Mouse (Mus musculus): ENCODE data around the gene Lhfpl5. TPM values are rescaled to one million over a fixed set of nuclear protein-coding genes. Genes with fewer than 3 reads are reported as not detected.
"Not testable (repeated sequence)": the region's sequence is repeated elsewhere in the genome, so short reads cannot be mapped to it uniquely, and the experiment has no call there.

Gene Lhfpl5
- polyA plus RNA-seq, 1 experiment: 0.41 TPM

DNA sequence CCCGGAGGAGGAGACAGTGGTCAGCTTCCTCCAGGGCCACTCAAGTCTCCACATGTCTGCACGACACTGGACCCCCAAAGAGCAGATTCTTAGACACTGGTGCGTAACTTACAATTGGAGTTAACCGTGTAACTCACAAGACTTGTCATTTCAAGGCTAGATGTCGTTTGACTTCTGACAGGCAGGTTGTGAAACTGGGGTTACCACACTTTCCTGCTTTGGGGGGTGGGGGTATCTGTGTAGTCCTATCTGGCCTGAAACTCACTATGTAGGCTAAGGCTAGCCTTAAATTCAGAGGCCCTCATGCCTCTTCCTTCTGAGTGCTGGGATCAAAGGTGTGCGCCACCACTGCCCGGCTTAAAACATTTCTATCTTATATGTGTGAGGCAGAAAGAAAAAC lies 42.9 kb upstream of the Lhfpl5 start:
- Histone ChIP-seq H3K27ac (ENCODE audit: insufficient read depth, low read depth, low read length) (no peak overlapping the region), H3K36me3 (ENCODE audit: control insufficient read depth, insufficient read depth, low read length) (no peaks in the 10 kb centered on the region), H3K4me3 (ENCODE audit: insufficient read depth, low read depth, low read length) (no peak overlapping the region), H3K4me1 (ENCODE audit: control insufficient read depth, insufficient read depth, low read length) (peaks cover 7% of the 10 kb centered on the region; the same call in 1 of the 2 replicates), H3K27me3 (replicated peaks; ENCODE audit: control insufficient read depth, insufficient read depth, low read length) (no peaks in the 10 kb centered on the region)
- DNase-seq: no peak
- 86% methylated on average over 7 of the region's 7 CpGs for WGBS
- TF ChIP-seq POLR2A (IDR thresholded peaks at IDR 0.05; ENCODE audit: low read depth, low read length) (no peak), CTCF (conservative IDR thresholded peaks at IDR 0.05; ENCODE audit: insufficient read depth, insufficient read length, low read depth, low read length) (no peak)

DNA sequence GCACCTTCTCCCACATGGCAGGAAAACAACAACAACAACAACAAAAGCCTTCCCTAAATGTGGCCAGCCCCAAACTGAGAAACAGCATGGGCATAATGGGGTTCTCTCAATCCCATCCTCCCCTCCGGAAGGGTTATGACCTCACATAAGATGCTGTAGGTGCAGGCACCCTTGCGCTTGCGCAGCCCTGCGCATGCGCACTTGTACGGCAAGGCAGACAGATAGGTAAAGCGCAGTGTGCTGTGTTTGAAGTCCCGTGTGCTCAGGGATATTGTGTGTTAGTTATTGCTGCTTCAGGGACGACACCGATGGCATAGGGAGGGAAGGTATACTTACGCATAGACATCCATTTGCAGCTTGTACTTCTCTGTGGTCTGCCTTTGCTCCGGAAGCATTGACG lies 42.1 kb upstream of the Lhfpl5 start:
- H3K36me3 ChIP-seq (ENCODE audit: control insufficient read depth, insufficient read depth, low read length): no peaks in the 10 kb centered on the region
- no peak for DNase-seq
- WGBS: 93% methylated on average over 13 of the region's 13 CpGs
- peaks cover 3% of the 10 kb centered on the region; the same call in 1 of the 2 replicates for H3K4me1 ChIP-seq (ENCODE audit: control insufficient read depth, insufficient read depth, low read length)
- H3K4me3 ChIP-seq (ENCODE audit: insufficient read depth, low read depth, low read length): no peak overlapping the region
- no peak overlapping the region for H3K27ac ChIP-seq (ENCODE audit: insufficient read depth, low read depth, low read length)
- TF ChIP-seq CTCF (conservative IDR thresholded peaks at IDR 0.05; ENCODE audit: insufficient read depth, insufficient read length, low read depth, low read length) (no peak), POLR2A (IDR thresholded peaks at IDR 0.05; ENCODE audit: low read depth, low read length) (no peak)
- no peaks in the 10 kb centered on the region for H3K27me3 ChIP-seq (replicated peaks; ENCODE audit: control insufficient read depth, insufficient read depth, low read length)

DNA sequence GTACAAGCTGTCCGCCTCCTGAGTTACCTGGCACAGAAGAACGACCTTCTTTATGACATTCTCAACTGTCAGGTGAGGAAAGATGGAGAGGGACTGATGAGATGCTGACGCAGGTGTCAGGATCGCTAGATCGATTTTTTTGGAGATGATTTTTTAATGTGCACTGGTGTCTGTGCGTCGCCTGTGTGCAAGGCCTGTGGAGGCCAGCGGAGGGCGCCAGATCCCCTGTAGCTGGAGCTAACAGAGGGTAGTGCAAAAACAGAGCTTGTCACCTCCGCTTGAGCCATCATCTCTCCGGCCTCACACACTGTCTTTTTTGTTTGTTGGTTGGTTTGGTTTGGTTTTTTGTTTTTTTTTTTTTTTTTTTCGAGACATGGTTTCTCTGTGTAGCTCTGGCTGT lies 37.6 kb upstream of the Lhfpl5 start:
- Histone ChIP-seq H3K4me3 (ENCODE audit: insufficient read depth, low read depth, low read length) (no peak overlapping the region), H3K27ac (ENCODE audit: insufficient read depth, low read depth, low read length) (no peak overlapping the region), H3K36me3 (ENCODE audit: control insufficient read depth, insufficient read depth, low read length) (no peaks in the 10 kb centered on the region), H3K4me1 (ENCODE audit: control insufficient read depth, insufficient read depth, low read length) (no peaks in the 10 kb centered on the region), H3K27me3 (replicated peaks; ENCODE audit: control insufficient read depth, insufficient read depth, low read length) (no peaks in the 10 kb centered on the region)
- TF ChIP-seq CTCF (conservative IDR thresholded peaks at IDR 0.05; ENCODE audit: insufficient read depth, insufficient read length, low read depth, low read length): 0 out of 2 replicates have a peak, but pooled peaks have one; percentile 1
- TF ChIP-seq POLR2A (IDR thresholded peaks at IDR 0.05; ENCODE audit: low read depth, low read length): no peak
- DNase-seq: no peak
- 57% methylated on average over 12 of the region's 12 CpGs for WGBS

DNA sequence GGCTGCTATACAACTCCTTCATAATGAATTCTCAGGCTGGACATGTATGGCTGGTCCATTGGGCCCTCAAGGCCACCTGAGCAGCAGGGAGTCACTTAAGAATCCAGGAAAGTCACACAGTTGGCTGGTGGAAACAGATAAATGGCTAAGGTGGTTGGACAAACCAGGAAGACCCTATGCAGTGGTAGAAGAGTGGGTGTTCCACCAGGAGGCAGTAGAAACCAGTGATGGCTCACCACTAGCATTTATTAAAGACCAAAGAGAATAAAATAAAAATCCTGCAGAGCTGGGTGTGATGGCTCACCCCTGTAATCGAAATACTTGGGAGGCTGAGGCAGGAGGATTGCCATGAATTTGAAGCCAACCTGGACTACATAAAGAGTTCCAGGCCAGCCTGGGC lies 28.5 kb upstream of the Lhfpl5 start:
- Histone ChIP-seq H3K4me3 (ENCODE audit: insufficient read depth, low read depth, low read length) (no peak overlapping the region), H3K36me3 (ENCODE audit: control insufficient read depth, insufficient read depth, low read length) (no peaks in the 10 kb centered on the region), H3K4me1 (ENCODE audit: control insufficient read depth, insufficient read depth, low read length) (no peaks in the 10 kb centered on the region), H3K27ac (ENCODE audit: insufficient read depth, low read depth, low read length) (no peak overlapping the region), H3K27me3 (replicated peaks; ENCODE audit: control insufficient read depth, insufficient read depth, low read length) (no peaks in the 10 kb centered on the region)
- 84% methylated on average over 1 of the region's 1 CpGs for WGBS
- TF ChIP-seq CTCF (conservative IDR thresholded peaks at IDR 0.05; ENCODE audit: insufficient read depth, insufficient read length, low read depth, low read length): no peak
- no peak for TF ChIP-seq POLR2A (IDR thresholded peaks at IDR 0.05; ENCODE audit: low read depth, low read length)
- peak; percentile 24 for DNase-seq

DNA sequence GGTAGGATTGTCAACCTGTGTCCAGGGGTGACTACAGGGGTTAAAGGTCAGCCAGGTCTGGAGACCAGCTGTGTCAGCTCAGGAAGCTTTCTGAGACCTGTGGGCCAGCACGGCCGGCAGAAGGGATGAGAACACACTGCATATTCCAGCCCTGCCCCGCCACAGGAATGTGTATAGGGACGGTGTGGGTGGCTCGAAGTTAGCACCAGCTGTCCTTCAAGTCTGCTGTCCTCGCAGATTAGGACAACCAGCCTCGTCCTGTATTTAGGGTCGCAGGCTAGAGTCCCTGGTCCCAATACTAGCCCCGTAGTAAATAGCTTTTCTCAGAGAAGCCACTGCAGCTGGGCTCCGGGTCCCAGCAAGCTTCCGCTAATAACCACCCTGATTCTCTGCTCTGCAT lies 26.9 kb upstream of the Lhfpl5 start:
- Histone ChIP-seq H3K36me3 (ENCODE audit: control insufficient read depth, insufficient read depth, low read length) (no peaks in the 10 kb centered on the region), H3K4me3 (ENCODE audit: insufficient read depth, low read depth, low read length) (no peak overlapping the region), H3K27me3 (replicated peaks; ENCODE audit: control insufficient read depth, insufficient read depth, low read length) (no peaks in the 10 kb centered on the region), H3K4me1 (ENCODE audit: control insufficient read depth, insufficient read depth, low read length) (no peaks in the 10 kb centered on the region), H3K27ac (ENCODE audit: insufficient read depth, low read depth, low read length) (no peak overlapping the region)
- 68% methylated on average over 11 of the region's 11 CpGs for WGBS
- no peak for DNase-seq
- TF ChIP-seq POLR2A (IDR thresholded peaks at IDR 0.05; ENCODE audit: low read depth, low read length) (no peak), CTCF (conservative IDR thresholded peaks at IDR 0.05; ENCODE audit: insufficient read depth, insufficient read length, low read depth, low read length) (no peak)

DNA sequence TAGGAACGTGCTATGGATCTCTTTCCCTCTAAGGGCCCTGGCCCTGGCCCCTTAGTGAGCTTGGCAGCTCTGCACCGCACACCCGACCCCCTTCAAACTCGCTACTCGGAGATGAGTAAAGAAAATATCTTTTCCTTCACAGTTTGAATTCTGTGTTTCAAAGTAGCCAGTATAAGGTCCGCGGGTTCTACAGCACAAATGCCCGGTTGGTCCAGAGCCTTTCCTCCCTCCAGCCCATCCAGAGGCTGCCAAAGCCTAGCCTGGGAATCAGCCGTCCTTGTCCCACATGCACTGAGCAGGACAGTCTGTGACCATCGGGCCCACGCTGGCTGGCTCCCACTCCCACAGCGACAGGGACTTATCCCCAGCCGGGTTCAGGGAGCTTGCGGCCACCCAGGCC lies 26.3 kb upstream of the Lhfpl5 start, which contains the start of gene Clpsl2:
Gene Clpsl2 (plus strand): TSS at position 301 of the 400 bp plus-strand sequence.
- H3K27ac ChIP-seq (ENCODE audit: insufficient read depth, low read depth, low read length): no peak within 1 kb of the TSS
- TF ChIP-seq POLR2A (IDR thresholded peaks at IDR 0.05; ENCODE audit: low read depth, low read length) (no peak), CTCF (conservative IDR thresholded peaks at IDR 0.05; ENCODE audit: insufficient read depth, insufficient read length, low read depth, low read length) (no peak)
- no peaks in the 10 kb centered on the region for H3K36me3 ChIP-seq (ENCODE audit: control insufficient read depth, insufficient read depth, low read length)
- H3K4me3 ChIP-seq (ENCODE audit: insufficient read depth, low read depth, low read length): no peak within 1 kb of the TSS
- no peaks in the 10 kb centered on the region for H3K4me1 ChIP-seq (ENCODE audit: control insufficient read depth, insufficient read depth, low read length)
- no peaks in the 10 kb centered on the region for H3K27me3 ChIP-seq (replicated peaks; ENCODE audit: control insufficient read depth, insufficient read depth, low read length)
- WGBS: 78% methylated on average over 14 of the region's 14 CpGs
- no peak for DNase-seq

DNA sequence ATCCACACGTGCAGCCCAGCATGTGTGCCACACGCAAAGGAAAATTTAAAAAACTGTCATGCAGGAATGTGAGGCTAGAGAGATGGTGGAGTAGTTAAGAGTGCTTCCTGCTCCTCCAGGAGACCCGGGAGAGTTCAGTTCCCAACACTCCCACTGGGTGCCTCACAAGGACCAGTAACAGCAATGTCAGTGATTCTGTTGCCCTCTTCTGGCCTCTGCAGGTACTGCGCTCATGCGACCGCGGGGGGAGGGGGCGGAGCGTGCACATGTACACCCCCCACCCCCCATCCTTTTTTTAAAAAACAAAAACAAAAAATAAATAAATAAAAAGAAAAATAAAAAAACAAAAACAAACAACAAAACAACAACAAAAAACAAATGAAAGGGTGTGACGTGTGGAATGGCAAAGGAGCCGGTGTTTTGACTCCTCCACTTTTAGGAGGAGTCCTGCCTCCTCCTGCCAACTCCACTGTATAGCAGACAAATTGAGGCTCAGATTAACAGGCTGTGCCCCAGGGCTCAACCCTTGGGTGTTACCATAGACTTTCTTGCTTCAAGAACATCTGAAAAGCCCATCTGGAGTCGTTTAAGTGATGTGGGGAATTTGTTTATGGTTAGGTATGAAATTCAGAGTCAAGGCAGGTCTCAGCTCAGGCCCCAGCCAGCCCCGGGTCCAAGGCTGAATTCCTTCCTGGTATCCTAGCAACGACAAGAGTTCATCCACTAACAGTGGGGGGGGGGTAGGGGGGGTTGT lies 22.2 kb upstream of the Lhfpl5 start:
- no peaks in the 10 kb centered on the region for H3K36me3 ChIP-seq (ENCODE audit: control insufficient read depth, insufficient read depth, low read length)
- H3K27ac ChIP-seq (ENCODE audit: insufficient read depth, low read depth, low read length): no peak overlapping the region
- no peaks in the 10 kb centered on the region for H3K27me3 ChIP-seq (replicated peaks; ENCODE audit: control insufficient read depth, insufficient read depth, low read length)
- no peak for TF ChIP-seq POLR2A (IDR thresholded peaks at IDR 0.05; ENCODE audit: low read depth, low read length)
- TF ChIP-seq CTCF (conservative IDR thresholded peaks at IDR 0.05; ENCODE audit: insufficient read depth, insufficient read length, low read depth, low read length): peak; percentile 97
- WGBS: 8% methylated on average over 14 of the region's 14 CpGs
- H3K4me1 ChIP-seq (ENCODE audit: control insufficient read depth, insufficient read depth, low read length): no peaks in the 10 kb centered on the region
- no peak overlapping the region for H3K4me3 ChIP-seq (ENCODE audit: insufficient read depth, low read depth, low read length)
- peak; percentile 70 for DNase-seq

DNA sequence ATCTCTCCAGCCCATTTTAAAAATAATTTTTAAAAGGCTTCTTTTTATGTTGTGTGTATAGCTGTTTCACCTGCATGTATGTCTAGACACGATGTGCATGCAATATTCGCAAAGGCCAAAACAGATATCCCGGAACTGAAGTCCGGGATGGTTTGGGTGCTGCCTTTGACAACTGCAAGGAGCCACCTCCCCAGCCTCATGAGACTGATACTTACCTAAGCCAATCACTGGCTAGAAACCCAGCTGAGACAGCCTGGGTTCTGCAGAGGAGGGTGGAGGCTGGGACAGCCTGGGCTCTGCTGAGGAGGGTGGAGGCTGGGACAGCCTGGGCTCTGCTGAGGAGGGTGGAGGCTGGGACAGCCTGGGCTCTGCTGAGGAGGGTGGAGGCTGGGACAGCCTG lies 21.4 kb upstream of the Lhfpl5 start:
- 95% methylated on average over 4 of the region's 4 CpGs for WGBS
- DNase-seq; H3K27me3 ChIP-seq (replicated peaks; ENCODE audit: control insufficient read depth, insufficient read depth, low read length); H3K4me3 ChIP-seq (ENCODE audit: insufficient read depth, low read depth, low read length); H3K27ac ChIP-seq (ENCODE audit: insufficient read depth, low read depth, low read length); H3K36me3 ChIP-seq (ENCODE audit: control insufficient read depth, insufficient read depth, low read length); H3K4me1 ChIP-seq (ENCODE audit: control insufficient read depth, insufficient read depth, low read length): not testable (repeated sequence)
